Mouse (Mus musculus) spleen, postnatal 4 days (tissue): ENCODE data around the gene Asic2.
A peak's percentile ranks its signal among the peaks of the same experiment; 100 is the strongest.

Experiments
- DNase-seq, 2 experiments: peaks; one replicate each; pipeline ENCODE4 v3.0.0; 2022; ENCODE audit warnings: low spot score in 2 of 2

Asic2 gene

GRCm38 (mm10) chr11:81193856-81194255, 774.4 kb downstream of the Asic2 start:
- DNase-seq = no peak

- DNase-seq = no peak
Measured at GRCm38 (mm10) chr11:81192155-81192554, 776.1 kb downstream of the Asic2 start.

GRCm38 (mm10) chr11:81189103-81189502, 779.2 kb downstream of the Asic2 start:
- no peak for DNase-seq

GRCm38 (mm10) chr11:81187851-81188250, 780.4 kb downstream of the Asic2 start:
- DNase-seq = no peak

- DNase-seq = no peak
Measured at GRCm38 (mm10) chr11:81184721-81185120, 783.5 kb downstream of the Asic2 start.

- no peak for DNase-seq
Measured at GRCm38 (mm10) chr11:81164890-81165289, 803.4 kb downstream of the Asic2 start.

- DNase-seq = no peak
Measured at GRCm38 (mm10) chr11:81163056-81163455, 805.2 kb downstream of the Asic2 start.

GRCm38 (mm10) chr11:81153841-81154240, 814.4 kb downstream of the Asic2 start:
- DNase-seq = no peak

- no peak for DNase-seq
Measured at GRCm38 (mm10) chr11:81153161-81153840, 815.0 kb downstream of the Asic2 start.

GRCm38 (mm10) chr11:81152460-81153160, 815.6 kb downstream of the Asic2 start:
- no peak for DNase-seq

- no peak for DNase-seq
Measured at GRCm38 (mm10) chr11:81152021-81152385, 816.3 kb downstream of the Asic2 start.

- DNase-seq = peak in 1 of 2 experiments; percentile 62
Measured at GRCm38 (mm10) chr11:81151286-81152020, 816.8 kb downstream of the Asic2 start.

- no peak for DNase-seq
Measured at GRCm38 (mm10) chr11:81150621-81151020, 817.6 kb downstream of the Asic2 start.

GRCm38 (mm10) chr11:81148423-81148822, 819.8 kb downstream of the Asic2 start:
- DNase-seq = no peak

GRCm38 (mm10) chr11:81146574-81147157, 821.6 kb downstream of the Asic2 start:
- DNase-seq = no peak

- DNase-seq = no peak
Measured at GRCm38 (mm10) chr11:81135141-81135540, 833.1 kb downstream of the Asic2 start.

- DNase-seq = no peak
Measured at GRCm38 (mm10) chr11:81133950-81134349, 834.3 kb downstream of the Asic2 start.

GRCm38 (mm10) chr11:81132669-81133068, 835.6 kb downstream of the Asic2 start:
- DNase-seq = no peak

GRCm38 (mm10) chr11:81124363-81124762, 843.9 kb downstream of the Asic2 start:
- no peak for DNase-seq

GRCm38 (mm10) chr11:81120024-81120576, 848.2 kb downstream of the Asic2 start:
- no peak for DNase-seq

- DNase-seq = no peak
Measured at GRCm38 (mm10) chr11:81118055-81118454, 850.2 kb downstream of the Asic2 start.

GRCm38 (mm10) chr11:81115666-81116065, 852.6 kb downstream of the Asic2 start:
- peak in 1 of 2 experiments; percentile 66 for DNase-seq
